Mouse (Mus musculus): ENCODE measurements around the gene Itch.
A peak's percentile ranks its signal among the peaks of the same experiment; 100 is the strongest.
"Not testable (repeated sequence)": the region's sequence is repeated elsewhere in the genome, so short reads cannot be mapped to it uniquely, and the experiment has no call there.

Itch gene

GRCm38 (mm10) chr2:155142025-155142555 is 8.8 kb downstream of the Itch start:
- DNase-seq (ENCODE audit: low read depth), result no peak

GRCm38 (mm10) chr2:155149296-155149695 is 16.0 kb downstream of the Itch start:
- not testable (repeated sequence) for DNase-seq (ENCODE audit: low read depth)

- peak; percentile 54 for DNase-seq (ENCODE audit: low read depth)
These were observed 74.1 kb downstream of the Itch start for GRCm38 (mm10) chr2:155207419-155207818.

GRCm38 (mm10) chr2:155223145-155223544 is 89.8 kb downstream of the Itch start:
- no peak for DNase-seq (ENCODE audit: low read depth)

GRCm38 (mm10) chr2:155224721-155225120 is 91.4 kb downstream of the Itch start:
- no peak for DNase-seq (ENCODE audit: low read depth)

GRCm38 (mm10) chr2:155235746-155236361 is 102.5 kb downstream of the Itch start:
- DNase-seq (ENCODE audit: low read depth), result peak; percentile 50

- DNase-seq (ENCODE audit: low read depth), result peak; percentile 98
These were observed 103.2 kb downstream of the Itch start, which contains the start of gene Dynlrb1 for GRCm38 (mm10) chr2:155236362-155236992. Gene Dynlrb1, plus strand, starts transcription at chr2:155236533.

GRCm38 (mm10) chr2:155237276-155237675 is 104.0 kb downstream of the Itch start:
- DNase-seq (ENCODE audit: low read depth), result peak; percentile 53

- peak; percentile 57 for DNase-seq (ENCODE audit: low read depth)
These were observed 107.6 kb downstream of the Itch start for GRCm38 (mm10) chr2:155240915-155241314.

GRCm38 (mm10) chr2:155242296-155242855 is 109.1 kb downstream of the Itch start:
- DNase-seq (ENCODE audit: low read depth), result no peak

GRCm38 (mm10) chr2:155246231-155246630 is 112.9 kb downstream of the Itch start:
- no peak for DNase-seq (ENCODE audit: low read depth)

GRCm38 (mm10) chr2:155248206-155248605 is 114.9 kb downstream of the Itch start:
- no peak for DNase-seq (ENCODE audit: low read depth)

- no peak for DNase-seq (ENCODE audit: low read depth)
These were observed 115.4 kb downstream of the Itch start for GRCm38 (mm10) chr2:155248718-155249117.

GRCm38 (mm10) chr2:155249588-155249987 is 116.3 kb downstream of the Itch start:
- DNase-seq (ENCODE audit: low read depth), result no peak

GRCm38 (mm10) chr2:155265526-155265925 is 132.2 kb downstream of the Itch start:
- no peak for DNase-seq (ENCODE audit: low read depth)

- DNase-seq (ENCODE audit: low read depth), result no peak
These were observed 133.6 kb downstream of the Itch start for GRCm38 (mm10) chr2:155266896-155267295.

- peak; percentile 47 for DNase-seq (ENCODE audit: low read depth)
These were observed 138.6 kb downstream of the Itch start for GRCm38 (mm10) chr2:155271957-155272356.

- DNase-seq (ENCODE audit: low read depth), result no peak
These were observed 139.3 kb downstream of the Itch start for GRCm38 (mm10) chr2:155272396-155273170.

GRCm38 (mm10) chr2:155273603-155274002 is 140.3 kb downstream of the Itch start:
- DNase-seq (ENCODE audit: low read depth), result no peak

GRCm38 (mm10) chr2:155276195-155276594 is 142.9 kb downstream of the Itch start, which contains the start of gene Map1lc3a:
Gene Map1lc3a, plus strand, starts transcription at chr2:155276297.
- DNase-seq (ENCODE audit: low read depth), result peak; percentile 97
